Mouse (Mus musculus) embryonic facial prominence, embryonic 11.5 days (tissue): Measurements from ENCODE around the gene Clec4a4. TPM values are rescaled to one million over a fixed set of nuclear protein-coding genes. Genes with fewer than 3 reads are reported as not detected.

Source experiments
- polyA plus RNA-seq: library from polyadenylated mRNA; unstranded; fragments of >200 nt; fragmentation: Nextera tagmentation; extraction: Ambion mirVana; gene quantifications from 2 replicates; pipeline ENCODE4 v1.2.1, GENCODE M21; 2014

The Clec4a4 gene
- polyA plus RNA-seq, 1 experiment from 2014 or later, result not detected

Other genes starting within 250 kb of the Clec4a4 start
- gene Slc2a3, start 188.7 kb upstream of the Clec4a4 start, polyA plus RNA-seq, result 32.7 and 35.1 TPM in 2 replicates
- gene Foxj2, start 170.5 kb upstream of the Clec4a4 start, polyA plus RNA-seq, result 4.0 TPM in 2 replicates
- gene C3ar1, start 134.2 kb upstream of the Clec4a4 start, polyA plus RNA-seq, result 1.9 and 2.3 TPM in 2 replicates
- 67.0 and 67.6 TPM in 2 replicates for gene Necap1, start 115.9 kb upstream of the Clec4a4 start, polyA plus RNA-seq
- gene Clec4a1, start 68.5 kb upstream of the Clec4a4 start, polyA plus RNA-seq, result 1.4 and 2.0 TPM in 2 replicates
- 0.59 and 0.67 TPM in 2 replicates for gene Clec4a3, start 37.9 kb upstream of the Clec4a4 start, polyA plus RNA-seq
- not detected in 2 replicates for gene Clec4b1, start 59.6 kb downstream of the Clec4a4 start, polyA plus RNA-seq
- 1.1 and 2.0 TPM in 2 replicates for gene Clec4a2, start 116.1 kb downstream of the Clec4a4 start, polyA plus RNA-seq
- gene Clec4b2, start 182.5 kb downstream of the Clec4a4 start, polyA plus RNA-seq, result not detected in 2 replicates
- gene Clec4n, start 239.5 kb downstream of the Clec4a4 start, polyA plus RNA-seq, result 0.62 and 0.68 TPM in 2 replicates